Mouse (Mus musculus): Measurements from ENCODE around the gene Lztfl1. TPM values are rescaled to one million over a fixed set of nuclear protein-coding genes. Genes with fewer than 3 reads are reported as not detected.
"Not testable (repeated sequence)": the region's sequence is repeated elsewhere in the genome, so short reads cannot be mapped to it uniquely, and the experiment has no call there.

Lztfl1 gene
- 6.2 and 8.1 TPM in 2 replicates for polyA plus RNA-seq (2012; rRNA removed)

GRCm38 (mm10) chr9:123717186-123718008 is at the start of gene Lztfl1:
Lztfl1 (minus strand) TSS chr9:123717697.
- peak; percentile 93 for DNase-seq (ENCODE audit: low read depth)

GRCm38 (mm10) chr9:123766996-123767395 is 49.5 kb upstream of the Lztfl1 start:
- no peak for DNase-seq (ENCODE audit: low read depth)

GRCm38 (mm10) chr9:123763771-123764170 is 46.3 kb upstream of the Lztfl1 start:
- DNase-seq (ENCODE audit: low read depth) = no peak

GRCm38 (mm10) chr9:123762886-123763285 is 45.4 kb upstream of the Lztfl1 start:
- DNase-seq (ENCODE audit: low read depth) = no peak

- DNase-seq (ENCODE audit: low read depth) = no peak
Observed at GRCm38 (mm10) chr9:123760806-123761205, 43.3 kb upstream of the Lztfl1 start.

GRCm38 (mm10) chr9:123758645-123759044 is 41.1 kb upstream of the Lztfl1 start:
- no peak for DNase-seq (ENCODE audit: low read depth)

- no peak for DNase-seq (ENCODE audit: low read depth)
Observed at GRCm38 (mm10) chr9:123758156-123758555, 40.7 kb upstream of the Lztfl1 start.

- DNase-seq (ENCODE audit: low read depth) = no peak
Observed at GRCm38 (mm10) chr9:123757326-123757725, 39.8 kb upstream of the Lztfl1 start.

GRCm38 (mm10) chr9:123756752-123757151 is 39.3 kb upstream of the Lztfl1 start:
- DNase-seq (ENCODE audit: low read depth) = no peak

GRCm38 (mm10) chr9:123754333-123754732 is 36.8 kb upstream of the Lztfl1 start:
- no peak for DNase-seq (ENCODE audit: low read depth)

- DNase-seq (ENCODE audit: low read depth) = not testable (repeated sequence)
Observed at GRCm38 (mm10) chr9:123749687-123750086, 32.2 kb upstream of the Lztfl1 start.

- DNase-seq (ENCODE audit: low read depth) = no peak
Observed at GRCm38 (mm10) chr9:123740799-123741198, 23.3 kb upstream of the Lztfl1 start.

GRCm38 (mm10) chr9:123734133-123734532 is 16.6 kb upstream of the Lztfl1 start:
- no peak for DNase-seq (ENCODE audit: low read depth)

GRCm38 (mm10) chr9:123731271-123731670 is 13.8 kb upstream of the Lztfl1 start:
- no peak for DNase-seq (ENCODE audit: low read depth)

GRCm38 (mm10) chr9:123722737-123723493 is 5.4 kb upstream of the Lztfl1 start:
- no peak for DNase-seq (ENCODE audit: low read depth)

GRCm38 (mm10) chr9:123716301-123716700 is 1.2 kb downstream of the Lztfl1 start:
- no peak for DNase-seq (ENCODE audit: low read depth)

GRCm38 (mm10) chr9:123713111-123713510 is 4.4 kb downstream of the Lztfl1 start:
- DNase-seq (ENCODE audit: low read depth) = no peak

- no peak for DNase-seq (ENCODE audit: low read depth)
Observed at GRCm38 (mm10) chr9:123709226-123709625, 8.3 kb downstream of the Lztfl1 start.

GRCm38 (mm10) chr9:123701822-123702221 is 15.7 kb downstream of the Lztfl1 start:
- no peak for DNase-seq (ENCODE audit: low read depth)

GRCm38 (mm10) chr9:123695634-123696302 is 21.7 kb downstream of the Lztfl1 start:
- DNase-seq (ENCODE audit: low read depth) = no peak

- no peak for DNase-seq (ENCODE audit: low read depth)
Observed at GRCm38 (mm10) chr9:123688227-123688626, 29.3 kb downstream of the Lztfl1 start.

- no peak for DNase-seq (ENCODE audit: low read depth)
Observed at GRCm38 (mm10) chr9:123686206-123686605, 31.3 kb downstream of the Lztfl1 start.
